Mouse (Mus musculus): ENCODE results near the gene Polr2e.

Gene Polr2e

GRCm38 (mm10) chr10:80035148-80035547, 4.4 kb downstream of the Polr2e start:
- 56% methylated on average over 8 of the region's 8 CpGs for WGBS

DNA sequence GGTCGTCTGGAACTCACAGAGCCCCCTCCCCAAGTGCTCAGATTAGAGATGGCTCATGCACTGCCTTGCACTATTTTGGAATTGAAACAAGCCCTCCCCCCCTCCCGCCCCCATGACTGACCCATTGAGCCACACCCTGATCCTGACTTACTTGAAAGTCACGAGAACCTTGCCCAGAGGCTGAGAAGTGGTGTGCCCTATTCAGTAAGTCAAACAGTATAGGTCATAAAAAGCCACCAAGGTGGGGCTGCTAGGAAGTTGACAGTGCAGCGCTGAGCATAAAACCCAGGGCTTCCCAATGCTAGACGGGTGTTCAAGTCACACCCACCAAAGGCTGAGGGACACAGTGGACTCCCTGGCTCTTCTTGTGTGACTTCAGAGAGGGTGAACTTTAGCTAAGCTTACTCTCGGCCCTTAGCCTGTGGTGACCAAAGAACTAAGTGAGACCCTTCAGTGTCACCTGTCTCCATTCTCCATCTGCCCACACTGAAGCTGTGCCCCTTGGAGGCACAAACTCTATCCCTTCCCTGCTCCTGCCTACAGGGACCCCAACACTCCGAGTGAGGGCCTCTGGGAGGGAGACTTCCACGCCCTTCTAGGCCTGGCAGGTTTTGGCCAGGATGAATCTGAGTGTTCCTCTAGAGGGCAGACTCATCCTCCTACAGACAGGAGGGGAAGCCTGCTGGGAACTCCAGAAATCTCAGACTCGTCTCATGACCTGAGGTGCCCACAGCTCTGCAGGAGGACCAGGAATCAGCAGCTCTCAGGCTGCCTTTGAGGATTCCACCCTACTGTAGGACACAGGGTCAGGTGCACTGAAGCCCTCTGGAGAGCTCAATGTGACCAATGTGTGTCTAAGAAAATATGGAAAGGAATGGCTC, 5.8 kb downstream of the Polr2e start:
- 41% methylated on average over 9 of the region's 9 CpGs for WGBS

DNA sequence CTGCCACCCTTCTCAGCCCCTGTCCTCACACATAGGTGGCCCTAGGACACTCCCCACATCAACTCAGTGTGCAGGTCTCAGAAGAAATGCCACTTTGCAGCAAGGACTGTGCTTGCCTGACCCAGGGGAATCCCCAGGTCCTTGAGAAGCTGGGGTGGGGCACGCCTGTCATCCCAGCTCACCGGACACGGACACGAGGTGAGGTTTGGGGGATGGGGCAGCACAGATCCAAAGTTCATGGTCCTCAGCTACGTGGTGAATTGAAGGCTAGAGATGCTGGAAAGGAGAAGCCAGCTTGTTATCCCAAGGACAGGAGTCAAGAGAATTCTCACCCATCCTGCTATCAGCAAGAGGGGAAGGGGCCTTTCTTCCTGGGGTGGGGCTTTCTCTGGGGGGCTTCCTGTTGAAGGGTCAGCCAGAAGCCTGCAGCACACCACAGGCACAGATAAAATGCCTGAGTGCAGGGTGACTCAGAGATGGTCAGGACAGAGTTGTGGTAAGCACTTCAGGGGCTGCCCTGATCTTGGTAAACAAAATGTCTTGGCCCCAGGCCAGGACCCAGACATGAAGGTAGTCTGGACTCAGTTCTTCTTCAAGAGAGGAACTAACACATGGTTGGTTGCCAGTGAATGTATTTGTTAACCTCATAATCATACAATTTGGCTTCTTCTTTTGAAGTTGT, 6.7 kb downstream of the Polr2e start:
- WGBS = 55% methylated on average over 5 of the region's 5 CpGs

GRCm38 (mm10) chr10:80030736-80031135, 8.9 kb downstream of the Polr2e start:
- WGBS = 87% methylated on average over 17 of the region's 17 CpGs

DNA sequence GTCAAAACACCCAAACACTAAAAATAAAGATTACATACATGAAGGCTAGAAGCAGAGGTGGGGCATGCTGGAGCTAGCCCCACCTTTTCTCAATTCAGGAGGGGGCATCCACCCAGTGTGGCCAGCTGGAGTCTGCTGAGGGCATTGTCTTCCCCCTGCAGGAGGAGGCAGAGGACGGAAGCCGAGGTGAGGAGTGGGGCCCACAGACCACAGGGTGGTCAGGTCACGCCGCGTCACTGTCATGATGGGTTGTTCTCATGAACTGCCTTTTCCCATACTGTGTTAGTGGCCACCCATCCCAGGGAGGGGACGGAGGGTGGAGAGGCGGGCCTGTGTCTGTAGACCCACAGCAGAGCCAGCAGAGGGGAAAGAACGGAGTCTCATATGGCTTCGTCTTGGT, 9.4 kb downstream of the Polr2e start:
- 92% methylated on average over 9 of the region's 9 CpGs for WGBS

- WGBS = 94% methylated on average over 13 of the region's 13 CpGs
Observed at GRCm38 (mm10) chr10:80028521-80028846, 11.1 kb downstream of the Polr2e start.

GRCm38 (mm10) chr10:80027681-80028520, 11.7 kb downstream of the Polr2e start:
- WGBS = 75% methylated on average over 20 of the region's 20 CpGs

GRCm38 (mm10) chr10:80025889-80026288, 13.7 kb downstream of the Polr2e start:
- 69% methylated on average over 12 of the region's 12 CpGs for WGBS

DNA sequence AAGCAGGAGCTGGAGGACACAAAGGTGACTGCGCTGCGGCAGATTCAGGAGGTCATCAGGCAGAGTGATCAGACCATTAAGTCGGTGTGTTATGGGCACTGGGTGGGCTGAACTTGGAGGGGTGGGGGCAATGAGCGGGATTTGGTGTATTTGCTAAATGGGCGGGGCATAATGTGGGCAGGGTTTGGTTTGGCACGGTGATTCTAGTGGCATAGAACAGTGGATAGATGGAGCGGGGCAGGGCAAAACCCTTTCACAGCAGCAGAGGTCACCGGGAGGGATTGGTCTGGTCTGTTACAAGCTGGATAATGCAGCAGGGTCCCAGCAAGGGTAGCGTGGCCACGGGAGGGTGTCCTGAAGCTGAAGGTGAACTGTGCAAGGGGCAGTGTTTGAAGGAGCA, 14.1 kb downstream of the Polr2e start:
- 81% methylated on average over 10 of the region's 10 CpGs for WGBS

DNA sequence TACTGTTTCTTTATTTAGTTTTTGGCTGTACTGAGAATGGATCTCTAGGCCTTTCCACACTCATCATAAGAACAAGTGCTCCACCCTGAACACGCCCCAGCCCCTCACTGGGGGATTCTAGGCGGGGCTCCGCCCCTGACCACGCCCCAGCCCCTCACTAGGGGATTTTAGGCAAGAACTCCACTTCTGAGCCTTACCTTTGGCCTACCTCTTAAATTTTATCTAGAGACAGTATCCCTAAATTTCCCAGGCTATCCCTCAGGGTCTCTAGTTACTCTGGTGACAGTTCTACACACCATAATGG, 14.6 kb downstream of the Polr2e start:
- WGBS = 66% methylated on average over 4 of the region's 4 CpGs

GRCm38 (mm10) chr10:80024229-80025043, 15.2 kb downstream of the Polr2e start:
- 71% methylated on average over 15 of the region's 15 CpGs for WGBS

DNA sequence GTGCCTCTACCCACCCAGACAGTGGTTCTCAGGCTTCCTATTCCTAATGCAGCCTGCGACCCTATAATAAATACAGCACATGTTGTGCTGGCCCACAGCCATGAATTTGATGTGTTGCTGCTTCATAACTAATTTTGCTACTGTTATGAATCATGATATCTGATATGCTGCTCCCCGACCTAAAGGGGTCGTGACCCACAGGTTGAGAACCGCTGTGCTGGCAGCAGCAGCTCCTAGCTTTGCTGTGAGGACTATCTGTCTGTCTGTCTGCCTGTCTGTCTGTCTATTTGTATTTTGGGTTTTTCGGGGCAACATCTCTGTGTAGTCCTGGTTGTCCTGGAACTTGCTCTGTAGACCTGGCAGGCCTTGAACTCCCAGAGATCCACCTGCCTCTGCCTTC, 15.8 kb downstream of the Polr2e start:
- 82% methylated on average over 5 of the region's 5 CpGs for WGBS

GRCm38 (mm10) chr10:80022806-80023205, 16.8 kb downstream of the Polr2e start:
- 93% methylated on average over 8 of the region's 8 CpGs for WGBS

DNA sequence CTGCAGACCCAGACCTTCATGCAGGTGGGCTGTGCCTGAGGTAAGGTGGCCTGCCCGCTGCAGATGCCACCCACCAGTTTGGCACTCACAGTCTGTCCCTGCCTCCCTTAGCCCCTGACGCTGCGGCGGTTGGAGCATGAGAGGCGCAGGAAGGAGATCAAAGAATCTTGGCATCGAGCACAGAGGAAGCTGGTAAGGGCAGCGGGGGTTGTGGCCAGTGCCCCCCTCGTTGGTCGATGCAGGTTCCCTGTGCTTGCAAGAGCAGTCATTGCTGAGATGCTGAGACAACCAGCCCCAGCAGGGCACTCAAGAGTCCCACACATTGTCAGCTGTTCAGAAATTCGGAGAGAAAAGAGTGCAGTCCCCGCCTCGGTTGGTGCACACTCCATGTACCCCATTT, 17.4 kb downstream of the Polr2e start:
- 70% methylated on average over 12 of the region's 12 CpGs for WGBS

GRCm38 (mm10) chr10:80021320-80021641, 18.3 kb downstream of the Polr2e start:
- 90% methylated on average over 13 of the region's 13 CpGs for WGBS

DNA sequence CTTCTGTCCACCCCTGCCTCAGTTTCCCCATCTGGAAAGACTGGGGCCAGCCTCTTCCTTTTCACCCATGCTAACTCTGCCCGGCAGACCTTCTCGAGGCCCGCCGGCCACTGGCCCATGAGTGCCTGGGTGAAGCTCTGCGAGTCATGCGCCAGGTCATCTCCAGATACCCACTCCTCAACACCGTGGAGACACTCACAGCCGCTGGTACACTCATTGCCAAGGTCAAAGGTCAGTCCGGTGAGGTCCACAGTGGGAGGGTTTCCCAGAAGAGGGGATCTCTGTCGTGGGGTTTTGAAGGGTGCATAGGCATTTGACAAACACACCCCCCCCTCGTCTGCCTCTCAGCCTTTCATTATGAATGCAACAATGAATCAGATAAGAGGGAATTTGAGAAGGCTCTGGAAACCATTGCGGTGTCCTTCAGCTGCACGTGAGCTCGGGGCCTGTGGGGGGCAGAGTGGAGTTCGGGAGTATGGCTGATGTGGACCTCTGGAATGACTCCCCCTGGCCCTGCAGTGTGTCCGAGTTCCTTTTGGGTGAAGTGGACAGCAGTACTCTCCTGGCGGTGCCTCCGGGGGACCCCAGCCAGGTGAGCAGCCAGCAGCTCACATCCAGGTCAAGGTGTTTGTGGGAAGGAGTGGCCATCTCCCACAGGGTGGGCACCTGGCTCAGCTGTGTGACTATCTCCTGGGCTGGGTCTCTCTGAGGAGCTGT, 18.8 kb downstream of the Polr2e start:
- 86% methylated on average over 18 of the region's 18 CpGs for WGBS

DNA sequence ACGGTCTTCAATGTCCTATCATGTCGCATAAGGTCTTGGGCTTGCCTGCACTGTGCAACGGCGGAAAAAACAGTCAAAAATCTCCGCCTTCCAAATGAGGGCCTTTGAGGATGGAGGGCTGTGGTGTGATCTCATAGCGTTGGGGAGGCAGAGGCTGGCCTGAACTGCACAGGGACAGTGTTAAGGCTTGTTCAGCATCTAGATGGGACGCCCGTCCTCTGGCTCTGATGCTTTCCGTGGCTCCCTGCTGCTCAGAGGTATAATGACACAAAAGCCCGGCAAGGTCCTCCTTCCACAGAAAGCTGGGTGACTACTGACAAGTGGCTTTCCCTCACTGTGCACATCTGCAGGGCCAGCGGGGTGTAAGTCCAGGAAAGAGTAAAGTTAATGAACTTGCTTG, 19.4 kb downstream of the Polr2e start:
- WGBS = 56% methylated on average over 11 of the region's 11 CpGs

DNA sequence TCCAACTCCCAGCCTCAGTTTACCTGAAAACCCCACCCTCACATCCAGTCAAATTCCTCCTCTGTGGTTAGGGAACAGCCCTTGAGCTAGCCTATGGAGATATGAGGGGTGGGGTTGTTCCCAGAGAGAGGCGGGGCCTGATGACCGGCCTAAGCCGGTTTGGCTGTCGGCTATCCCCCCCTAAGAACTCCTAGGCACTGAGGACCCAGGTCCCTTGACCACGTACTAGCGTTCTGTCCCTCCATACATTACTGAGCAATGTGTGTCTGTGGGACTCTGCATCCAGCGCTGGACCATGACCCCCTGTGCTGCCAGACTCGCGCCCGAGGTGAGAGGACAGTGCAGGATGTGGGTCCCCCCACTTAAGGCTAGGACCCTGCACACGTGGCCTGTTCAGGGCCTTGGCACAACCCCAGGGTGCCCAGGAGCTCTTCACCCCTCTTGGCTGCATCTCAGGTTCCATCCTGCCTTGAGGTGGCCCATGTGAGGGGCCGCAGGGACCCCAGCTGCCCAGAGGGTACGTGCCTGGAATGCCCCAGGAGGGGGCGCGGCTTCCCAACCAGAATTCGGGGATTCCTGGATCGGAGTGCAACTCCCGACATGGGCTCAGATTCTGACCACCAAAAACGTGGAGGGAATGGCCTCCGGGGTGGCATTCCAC, 20.0 kb downstream of the Polr2e start:
- WGBS = 37% methylated on average over 20 of the region's 20 CpGs

DNA sequence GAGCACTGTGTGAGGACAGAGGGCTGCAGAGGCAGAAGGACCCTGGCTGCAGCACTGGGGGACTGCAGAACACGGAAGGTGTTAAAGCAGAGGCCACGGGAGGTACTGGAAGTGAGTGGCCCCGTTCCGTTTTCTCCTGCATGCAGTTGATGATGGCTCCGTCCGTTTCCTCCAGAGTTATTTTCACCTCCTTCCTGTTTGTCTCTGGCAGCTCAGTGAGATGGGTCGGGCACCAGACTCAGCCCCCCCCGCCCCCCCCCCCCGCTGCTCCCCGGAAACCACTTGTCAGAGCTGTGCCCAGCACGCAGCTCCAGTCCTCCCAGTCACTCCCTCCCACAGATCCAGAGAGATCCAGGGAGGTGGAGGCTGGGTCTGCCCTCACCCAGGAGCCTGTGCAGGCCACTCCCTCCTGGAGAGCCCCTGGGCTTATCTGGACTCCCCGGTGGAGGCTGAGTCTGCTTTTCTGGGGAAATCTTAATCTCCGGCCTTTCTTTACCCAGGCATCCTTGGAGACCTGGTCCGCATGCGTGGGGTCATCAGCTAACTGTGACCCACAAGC, 20.8 kb downstream of the Polr2e start:
- 24% methylated on average over 15 of the region's 15 CpGs for WGBS

GRCm38 (mm10) chr10:80017771-80018170, 21.8 kb downstream of the Polr2e start:
- WGBS = 84% methylated on average over 14 of the region's 14 CpGs
